Mouse (Mus musculus): ENCODE data around the gene Ryk.

Gene Ryk

DNA sequence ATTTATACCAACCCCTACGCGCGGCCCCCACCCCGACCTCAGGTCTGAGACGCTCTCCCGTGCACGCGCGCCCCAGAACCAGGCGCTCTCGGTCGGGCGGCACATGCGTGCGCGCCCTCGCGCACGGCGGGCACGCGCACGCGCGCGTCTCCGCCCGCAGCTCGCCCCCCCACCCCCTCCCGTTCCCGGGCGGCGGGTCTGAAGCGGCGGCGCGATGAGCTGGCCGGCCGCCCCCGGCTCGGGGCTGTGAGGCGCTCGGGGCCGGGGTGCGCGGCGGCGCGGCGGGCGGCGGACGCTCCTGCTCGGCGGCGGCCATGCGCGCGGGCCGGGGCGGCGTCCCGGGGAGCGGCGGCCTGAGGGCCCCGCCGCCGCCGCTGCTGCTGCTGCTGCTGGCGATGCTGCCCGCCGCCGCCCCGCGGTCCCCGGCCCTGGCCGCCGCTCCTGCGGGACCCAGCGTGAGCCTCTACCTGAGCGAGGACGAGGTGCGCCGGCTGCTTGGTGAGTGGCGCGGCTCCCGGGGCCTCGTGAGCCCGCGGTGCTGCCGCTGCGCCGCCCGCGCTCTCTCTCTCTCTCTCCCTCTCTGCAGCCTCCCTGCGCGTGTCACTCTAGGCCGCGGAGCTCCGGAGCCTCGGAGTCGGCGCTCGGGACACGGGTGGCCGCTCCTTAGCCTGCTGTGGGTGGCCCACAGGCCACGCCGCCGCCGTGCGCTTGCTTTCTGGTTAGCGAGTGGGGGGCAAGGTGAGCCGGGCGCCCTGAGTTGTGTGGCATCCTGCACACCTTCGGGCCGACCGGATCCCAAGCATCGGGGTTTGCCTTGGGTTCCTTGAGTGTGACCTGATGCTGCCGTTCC lies at the start of gene Ryk:
Ryk (plus strand) TSS at position 176 of the 850 bp plus-strand sequence.
- peak; percentile 85 for DNase-seq (ENCODE audit: inconsistent ontology term)

- DNase-seq (ENCODE audit: inconsistent ontology term): no peak
Observed at GRCm38 (mm10) chr9:102789491-102789890, 45.2 kb upstream of the Ryk start.

DNA sequence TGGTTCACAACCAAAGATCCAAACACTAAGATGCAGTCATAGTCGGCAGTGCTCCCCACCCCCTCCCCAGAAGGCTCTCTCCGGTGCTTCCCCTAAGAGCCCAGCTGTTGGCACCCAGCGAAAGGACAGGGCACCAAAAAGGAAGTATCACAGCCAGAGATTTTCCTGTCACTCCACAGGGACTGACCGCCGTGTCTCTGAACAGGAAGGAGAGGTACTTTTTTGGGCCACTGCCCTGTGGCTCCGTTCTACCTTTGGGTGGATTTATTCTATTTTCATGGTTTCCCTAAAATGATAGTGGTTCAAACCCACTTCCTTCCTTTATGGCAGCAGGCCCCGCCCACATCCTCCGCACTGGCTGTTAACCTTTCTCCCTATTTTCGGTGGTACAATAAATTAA lies 42.9 kb upstream of the Ryk start:
- no peak for DNase-seq (ENCODE audit: inconsistent ontology term)

DNA sequence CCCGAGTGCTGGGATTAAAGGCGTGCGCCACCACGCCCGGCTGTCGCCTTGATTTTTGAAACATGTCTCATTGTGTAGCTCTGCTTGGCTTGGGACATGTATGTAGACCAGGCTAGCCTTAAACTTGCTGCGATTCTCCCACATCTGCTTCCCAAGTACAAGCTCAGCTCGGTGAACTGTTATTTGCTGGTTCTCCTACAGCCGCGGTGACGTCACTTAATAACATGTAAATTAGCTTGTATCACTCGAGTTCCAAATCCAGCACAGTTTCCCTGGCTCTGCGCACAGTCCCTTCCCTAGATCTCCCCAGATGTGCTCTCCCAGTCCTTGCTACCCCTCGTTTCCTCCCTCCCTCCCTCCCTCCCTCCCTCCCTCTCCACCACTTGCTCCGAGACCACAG lies 41.9 kb upstream of the Ryk start:
- no peak for DNase-seq (ENCODE audit: inconsistent ontology term)

GRCm38 (mm10) chr9:102793286-102793809 lies 41.4 kb upstream of the Ryk start:
- DNase-seq (ENCODE audit: inconsistent ontology term): no peak

DNA sequence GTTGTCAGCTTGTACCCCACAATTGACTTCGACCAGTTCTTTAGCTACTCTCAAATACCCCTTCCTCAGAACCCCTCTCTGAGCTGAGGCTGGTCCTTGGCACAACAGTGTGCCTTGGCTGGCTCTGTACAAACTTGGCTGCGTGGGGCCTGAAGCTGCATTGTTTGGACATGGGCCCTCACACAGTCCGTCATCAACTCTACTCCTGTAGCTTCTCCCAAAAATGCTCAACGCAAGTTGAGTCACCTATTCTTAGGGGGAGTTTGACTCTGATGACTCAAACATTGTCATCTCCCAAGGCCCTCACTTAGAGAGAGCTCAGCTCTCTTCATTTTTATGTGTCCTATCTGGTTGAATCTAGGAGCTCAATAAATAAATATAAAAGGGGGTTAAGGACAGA lies 36.3 kb upstream of the Ryk start:
- no peak for DNase-seq (ENCODE audit: inconsistent ontology term)

- peak; percentile 33 for DNase-seq (ENCODE audit: inconsistent ontology term)
Observed at GRCm38 (mm10) chr9:102806056-102806573, 28.6 kb upstream of the Ryk start.

- no peak for DNase-seq (ENCODE audit: inconsistent ontology term)
Observed at GRCm38 (mm10) chr9:102811192-102811591, 23.5 kb upstream of the Ryk start.

- DNase-seq (ENCODE audit: inconsistent ontology term): peak; percentile 74
Observed at GRCm38 (mm10) chr9:102818228-102818627, 16.5 kb upstream of the Ryk start.

DNA sequence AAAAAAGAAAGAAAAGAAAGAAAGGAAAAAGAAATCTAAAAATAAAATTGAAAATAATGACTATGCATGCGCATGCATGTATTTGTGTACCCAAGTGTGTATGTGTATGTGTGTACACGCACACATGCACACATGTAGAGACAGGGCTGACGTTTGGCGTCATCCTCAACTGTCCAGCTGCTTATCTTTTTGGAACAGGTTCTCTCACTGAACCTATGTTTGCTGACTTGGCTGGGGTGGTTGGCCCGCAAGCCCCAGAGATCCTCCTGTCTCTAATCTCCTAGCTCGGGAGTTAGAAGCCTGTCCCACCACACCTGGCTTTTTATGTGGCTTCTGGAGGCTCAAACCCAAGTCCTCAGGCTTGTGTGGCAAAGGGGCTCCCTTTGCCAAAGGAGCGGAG lies 6.1 kb upstream of the Ryk start:
- DNase-seq (ENCODE audit: inconsistent ontology term): no peak

DNA sequence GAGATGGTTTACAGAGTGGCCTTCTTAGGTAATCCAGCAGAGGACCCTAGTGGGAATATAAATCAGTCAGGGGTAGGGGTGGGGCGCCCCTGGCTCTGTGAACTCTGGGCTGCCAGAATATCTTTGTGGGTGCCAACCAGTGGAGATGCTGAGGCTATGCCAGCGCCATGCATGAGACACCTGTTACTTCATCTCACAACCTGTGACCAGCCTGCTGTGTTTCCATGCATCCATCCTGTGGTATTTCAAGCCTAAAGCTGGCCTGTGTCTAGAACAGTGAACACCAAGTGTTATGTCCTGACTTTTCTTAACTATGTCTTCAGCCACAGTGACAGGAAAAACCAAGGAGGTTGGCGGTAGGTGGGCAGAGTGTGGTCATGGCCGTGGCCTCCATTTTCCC lies 3.2 kb upstream of the Ryk start:
- DNase-seq (ENCODE audit: inconsistent ontology term): no peak

- DNase-seq (ENCODE audit: inconsistent ontology term): no peak
Observed at GRCm38 (mm10) chr9:102834414-102834741, 339 bp upstream of the Ryk start.

GRCm38 (mm10) chr9:102836279-102836678 lies 1.6 kb downstream of the Ryk start:
- no peak for DNase-seq (ENCODE audit: inconsistent ontology term)

GRCm38 (mm10) chr9:102840792-102841778 lies 6.4 kb downstream of the Ryk start:
- DNase-seq (ENCODE audit: inconsistent ontology term): peak; percentile 49

DNA sequence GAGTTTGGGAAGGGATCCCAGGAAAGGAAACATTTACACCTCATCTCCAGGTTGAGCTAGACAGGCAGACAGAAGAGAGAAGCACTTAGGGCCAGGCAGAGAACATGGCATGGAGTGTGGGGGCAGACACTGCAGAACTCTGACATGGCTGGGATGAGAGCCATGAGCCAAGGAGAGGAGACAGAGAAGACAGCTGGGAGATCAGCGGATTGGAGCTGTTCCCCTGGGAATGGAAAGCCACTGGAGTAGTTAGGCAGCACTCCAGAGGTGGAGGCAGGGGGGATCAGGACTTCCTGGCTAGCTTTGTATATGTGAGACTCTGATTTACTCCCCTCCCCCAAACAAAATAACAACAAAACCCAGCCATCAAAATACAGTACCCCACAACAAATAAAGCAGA lies 7.1 kb downstream of the Ryk start:
- no peak for DNase-seq (ENCODE audit: inconsistent ontology term)

DNA sequence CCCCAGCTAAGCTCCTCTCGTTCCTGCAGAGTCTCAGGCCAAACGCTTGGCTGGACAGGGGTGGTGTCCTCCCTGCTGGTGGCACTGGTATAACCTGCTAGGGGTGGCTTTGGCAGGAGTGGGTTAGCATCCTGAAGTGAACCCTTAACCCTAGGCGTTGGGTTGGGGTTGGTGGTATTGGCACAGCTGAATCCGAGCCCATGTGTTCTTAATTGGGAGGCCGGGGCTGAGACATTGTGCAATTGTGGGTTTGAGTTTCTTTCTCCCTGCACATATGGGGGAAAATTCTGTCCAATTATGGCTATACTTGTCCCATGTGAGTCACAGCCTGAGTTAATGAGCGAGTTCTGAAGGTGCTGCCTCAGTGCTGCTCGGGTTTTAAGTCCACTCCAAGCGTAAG lies 7.8 kb downstream of the Ryk start:
- DNase-seq (ENCODE audit: inconsistent ontology term): peak; percentile 86

- peak; percentile 64 for DNase-seq (ENCODE audit: inconsistent ontology term)
Observed at GRCm38 (mm10) chr9:102843577-102843976, 8.9 kb downstream of the Ryk start.

DNA sequence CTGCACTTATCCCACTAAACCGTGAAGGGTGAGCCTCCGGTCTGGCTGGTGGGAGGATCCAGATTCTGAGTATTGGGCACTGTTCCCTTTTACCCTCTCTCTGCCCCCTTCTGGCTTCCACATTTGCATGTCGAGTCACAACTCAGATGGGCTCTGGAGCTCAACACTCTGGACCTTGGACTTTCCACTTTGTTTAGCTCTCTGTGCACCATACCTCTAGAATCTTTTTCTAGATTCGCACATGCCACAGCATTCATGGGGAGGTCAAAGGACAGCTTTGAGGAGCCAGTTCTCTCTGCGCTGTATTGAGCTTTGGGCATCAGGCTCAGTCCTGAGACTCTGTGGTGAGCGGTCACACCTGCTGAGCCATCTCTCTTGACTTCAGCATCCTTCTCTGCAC lies 11.1 kb downstream of the Ryk start:
- DNase-seq (ENCODE audit: inconsistent ontology term): no peak

DNA sequence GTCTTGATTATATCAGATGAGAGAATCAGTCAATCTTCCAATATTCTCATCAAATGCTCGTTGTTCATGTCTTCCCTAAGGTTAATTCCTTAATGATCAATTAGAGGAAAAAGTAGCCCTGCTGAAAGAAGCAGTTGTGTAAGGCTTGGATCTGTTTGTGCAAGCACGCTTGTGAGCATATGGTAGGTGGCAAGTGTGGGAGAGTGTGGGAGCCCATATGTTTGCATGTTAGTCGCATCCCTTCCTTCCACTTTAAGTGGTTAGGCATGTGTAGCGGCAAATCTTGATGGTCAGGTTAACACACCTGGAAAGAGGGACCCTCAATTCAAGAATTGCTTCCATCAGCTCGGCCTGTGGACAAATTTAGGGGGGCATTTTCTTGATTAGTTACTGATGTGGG lies 11.6 kb downstream of the Ryk start:
- DNase-seq (ENCODE audit: inconsistent ontology term): no peak

GRCm38 (mm10) chr9:102852076-102853022 lies 17.6 kb downstream of the Ryk start:
- no peak for DNase-seq (ENCODE audit: inconsistent ontology term)

DNA sequence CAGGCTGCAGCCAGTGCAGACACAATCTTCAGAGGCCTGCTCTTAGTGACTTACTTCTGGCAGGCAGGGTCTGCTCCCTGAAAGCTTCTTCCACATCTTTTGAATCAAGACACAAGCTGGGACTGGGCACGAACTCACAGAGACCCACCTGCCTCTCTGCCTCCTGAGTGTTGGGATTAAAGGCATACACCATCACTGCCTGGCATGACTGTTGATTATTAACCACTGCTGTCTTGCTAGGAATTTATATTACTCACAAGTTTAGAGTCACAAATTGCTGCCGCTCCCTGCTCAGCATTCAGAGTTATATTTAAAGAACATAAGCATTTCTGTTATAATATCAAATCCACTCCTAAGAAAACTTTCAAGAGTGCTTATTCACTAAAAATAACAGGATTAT lies 23.1 kb downstream of the Ryk start:
- no peak for DNase-seq (ENCODE audit: inconsistent ontology term)

All from Muller cell, postnatal 12 days (primary cell).